Mouse (Mus musculus): ENCODE data around the gene Sipa1l3. TPM values are rescaled to one million over a fixed set of nuclear protein-coding genes. Genes with fewer than 3 reads are reported as not detected.
A peak's percentile ranks its signal among the peaks of the same experiment; 100 is the strongest.

Sipa1l3 gene
- polyA plus RNA-seq, 1 experiment = 19.0 TPM

GRCm38 (mm10) chr7:29303738-29304462, 214.5 kb downstream of the Sipa1l3 start, which contains the start of gene Dpf1:
Gene Dpf1 (plus strand): TSS chr7:29303951.
- no peak within 1 kb of the TSS for H3ac ChIP-seq (ENCODE audit: control insufficient read depth, insufficient read length)
- TF ChIP-seq TCF12 (IDR thresholded peaks at IDR 0.05; ENCODE audit: insufficient read depth, poor library complexity, severe bottlenecking) (no peak), E2F4 (IDR thresholded peaks at IDR 0.05; ENCODE audit: insufficient read depth) (peak; percentile 36), MYOD1 (IDR thresholded peaks at IDR 0.05; ENCODE audit: control insufficient read depth in 1 of 3, insufficient read length in 2 of 3, low read depth in 2 of 3) (no peak), REST (IDR thresholded peaks at IDR 0.05; ENCODE audit: insufficient read depth, insufficient read length) (no peak), POLR2A (IDR thresholded peaks at IDR 0.05; ENCODE audit: insufficient read length, low read depth) (peak; percentile 43)
- H3K27me3 ChIP-seq (ENCODE audit: control insufficient read depth, insufficient read depth, insufficient read length) = no peaks in the 10 kb centered on the region
- H3K4me2 ChIP-seq (ENCODE audit: low read depth) = peak within 1 kb of the TSS; percentile 92
- H3K4me3 ChIP-seq = peak within 1 kb of the TSS; percentile 26
- H3K79me2 ChIP-seq (ENCODE audit: control insufficient read depth, insufficient read depth) = no peaks in the 10 kb centered on the region
- H3K36me3 ChIP-seq (ENCODE audit: control insufficient read depth, insufficient read depth) = no peaks in the 10 kb centered on the region

- Histone ChIP-seq H3ac (ENCODE audit: control insufficient read depth, insufficient read length) (no peak overlapping the region), H3K27me3 (ENCODE audit: control insufficient read depth, insufficient read depth, insufficient read length) (no peaks in the 10 kb centered on the region), H3K36me3 (ENCODE audit: control insufficient read depth, insufficient read depth) (no peaks in the 10 kb centered on the region), H3K4me3 (no peak overlapping the region), H3K4me2 (ENCODE audit: low read depth) (no peak overlapping the region), H3K79me2 (ENCODE audit: control insufficient read depth, insufficient read depth) (no peaks in the 10 kb centered on the region)
- TF ChIP-seq CEBPB (IDR thresholded peaks at IDR 0.05; ENCODE audit: insufficient read depth, poor library complexity, severe bottlenecking) = no peak
- no peak for TF ChIP-seq MAX (IDR thresholded peaks at IDR 0.05; ENCODE audit: low read depth)
- no peak for TF ChIP-seq REST (IDR thresholded peaks at IDR 0.05; ENCODE audit: insufficient read depth, insufficient read length)
- no peak for TF ChIP-seq POLR2A (IDR thresholded peaks at IDR 0.05; ENCODE audit: insufficient read length, low read depth)
- TF ChIP-seq TCF3 (IDR thresholded peaks at IDR 0.05; ENCODE audit: insufficient read length, low read depth) = no peak
- TF ChIP-seq MYOG (IDR thresholded peaks at IDR 0.05; ENCODE audit: control insufficient read depth in 1 of 3, insufficient read depth in 1 of 3, insufficient read length in 2 of 3, low read depth in 2 of 3) = no peak
- TF ChIP-seq USF1 (IDR thresholded peaks at IDR 0.05; ENCODE audit: low read depth) = no peak
- no peak for TF ChIP-seq SRF (IDR thresholded peaks at IDR 0.05; ENCODE audit: control insufficient read depth, insufficient read length, low read depth)
- no peak for TF ChIP-seq POLR2AphosphoS2 (IDR thresholded peaks at IDR 0.05; ENCODE audit: insufficient read length, low read depth)
- TF ChIP-seq E2F4 (IDR thresholded peaks at IDR 0.05; ENCODE audit: insufficient read depth) = no peak
These were observed 215.8 kb downstream of the Sipa1l3 start for GRCm38 (mm10) chr7:29302641-29303040.

GRCm38 (mm10) chr7:29301127-29301566, 217.3 kb downstream of the Sipa1l3 start:
- Histone ChIP-seq H3K4me2 (ENCODE audit: low read depth) (no peak overlapping the region), H3K4me3 (no peak overlapping the region)
- TF ChIP-seq CEBPB (IDR thresholded peaks at IDR 0.05; ENCODE audit: insufficient read depth, poor library complexity, severe bottlenecking) = no peak
- no peak for TF ChIP-seq E2F4 (IDR thresholded peaks at IDR 0.05; ENCODE audit: insufficient read depth)
- no peak for TF ChIP-seq TCF12 (IDR thresholded peaks at IDR 0.05; ENCODE audit: insufficient read depth, poor library complexity, severe bottlenecking)
- no peak for TF ChIP-seq REST (IDR thresholded peaks at IDR 0.05; ENCODE audit: insufficient read depth, insufficient read length)
- TF ChIP-seq MYOD1 (IDR thresholded peaks at IDR 0.05; ENCODE audit: control insufficient read depth in 1 of 3, insufficient read length in 2 of 3, low read depth in 2 of 3) = no peak
- TF ChIP-seq TCF3 (IDR thresholded peaks at IDR 0.05; ENCODE audit: insufficient read length, low read depth) = no peak
- TF ChIP-seq POLR2A (IDR thresholded peaks at IDR 0.05; ENCODE audit: insufficient read length, low read depth) = no peak
- no peak for TF ChIP-seq MAX (IDR thresholded peaks at IDR 0.05; ENCODE audit: low read depth)
- TF ChIP-seq POLR2AphosphoS2 (IDR thresholded peaks at IDR 0.05; ENCODE audit: insufficient read length, low read depth) = no peak
- no peak for TF ChIP-seq USF1 (IDR thresholded peaks at IDR 0.05; ENCODE audit: low read depth)
- no peak for TF ChIP-seq SRF (IDR thresholded peaks at IDR 0.05; ENCODE audit: control insufficient read depth, insufficient read length, low read depth)
- TF ChIP-seq MYOG (IDR thresholded peaks at IDR 0.05; ENCODE audit: control insufficient read depth in 1 of 3, insufficient read depth in 1 of 3, insufficient read length in 2 of 3, low read depth in 2 of 3) = no peak

GRCm38 (mm10) chr7:29296998-29297397, 221.4 kb downstream of the Sipa1l3 start:
- no peak overlapping the region for H3K4me3 ChIP-seq
- no peaks in the 10 kb centered on the region for H3K36me3 ChIP-seq (ENCODE audit: control insufficient read depth, insufficient read depth)
- H3ac ChIP-seq (ENCODE audit: control insufficient read depth, insufficient read length) = no peak overlapping the region
- peak overlapping the region; percentile 36 for H3K4me2 ChIP-seq (ENCODE audit: low read depth)
- no peak for TF ChIP-seq TCF12 (IDR thresholded peaks at IDR 0.05; ENCODE audit: insufficient read depth, poor library complexity, severe bottlenecking)
- TF ChIP-seq SRF (IDR thresholded peaks at IDR 0.05; ENCODE audit: control insufficient read depth, insufficient read length, low read depth) = no peak
- no peak for TF ChIP-seq MAX (IDR thresholded peaks at IDR 0.05; ENCODE audit: low read depth)
- no peak for TF ChIP-seq MYOG (IDR thresholded peaks at IDR 0.05; ENCODE audit: control insufficient read depth in 1 of 3, insufficient read depth in 1 of 3, insufficient read length in 2 of 3, low read depth in 2 of 3)
- TF ChIP-seq POLR2AphosphoS2 (IDR thresholded peaks at IDR 0.05; ENCODE audit: insufficient read length, low read depth) = no peak
- no peak for TF ChIP-seq MYOD1 (IDR thresholded peaks at IDR 0.05; ENCODE audit: control insufficient read depth in 1 of 3, insufficient read length in 2 of 3, low read depth in 2 of 3)
- no peak for TF ChIP-seq REST (IDR thresholded peaks at IDR 0.05; ENCODE audit: insufficient read depth, insufficient read length)
- TF ChIP-seq POLR2A (IDR thresholded peaks at IDR 0.05; ENCODE audit: insufficient read length, low read depth) = no peak
- TF ChIP-seq E2F4 (IDR thresholded peaks at IDR 0.05; ENCODE audit: insufficient read depth) = no peak
- TF ChIP-seq CEBPB (IDR thresholded peaks at IDR 0.05; ENCODE audit: insufficient read depth, poor library complexity, severe bottlenecking) = no peak
- TF ChIP-seq TCF3 (IDR thresholded peaks at IDR 0.05; ENCODE audit: insufficient read length, low read depth) = no peak
- TF ChIP-seq USF1 (IDR thresholded peaks at IDR 0.05; ENCODE audit: low read depth) = no peak
- H3K27me3 ChIP-seq (ENCODE audit: control insufficient read depth, insufficient read depth, insufficient read length) = no peaks in the 10 kb centered on the region
- no peaks in the 10 kb centered on the region for H3K79me2 ChIP-seq (ENCODE audit: control insufficient read depth, insufficient read depth)

More at GRCm38 (mm10) chr7:29301127-29301566, 217.3 kb downstream of the Sipa1l3 start:
- H3K27me3 ChIP-seq (ENCODE audit: control insufficient read depth, insufficient read depth, insufficient read length) = no peaks in the 10 kb centered on the region
- H3K79me2 ChIP-seq (ENCODE audit: control insufficient read depth, insufficient read depth) = no peaks in the 10 kb centered on the region
- H3ac ChIP-seq (ENCODE audit: control insufficient read depth, insufficient read length) = no peak overlapping the region
- no peaks in the 10 kb centered on the region for H3K36me3 ChIP-seq (ENCODE audit: control insufficient read depth, insufficient read depth)
